Comparison of ENCODE assay signal across 23 mouse cellular contexts in the genomic region with DNA sequence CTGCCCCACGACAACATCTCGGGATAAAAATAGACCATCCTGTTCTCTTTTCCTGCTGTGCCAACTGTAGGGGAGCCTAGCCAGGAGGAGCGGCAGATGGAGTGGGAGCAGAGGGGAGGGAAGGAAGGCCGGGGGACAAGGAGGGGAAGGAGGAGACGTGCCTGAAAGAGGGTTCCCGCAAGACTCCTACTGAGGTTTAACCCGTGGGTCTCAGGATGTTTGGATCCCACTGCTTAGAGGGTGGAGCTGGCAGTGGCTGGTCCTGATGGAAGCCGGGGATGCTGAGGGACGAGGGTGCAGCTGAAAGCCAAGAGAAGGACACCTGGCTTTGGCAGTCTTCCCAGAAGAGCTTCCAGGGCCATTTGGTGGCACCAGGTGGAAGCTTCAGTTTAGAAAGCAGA. TPM values are rescaled to one million over a fixed set of nuclear protein-coding genes. Genes with fewer than 3 reads are reported as not detected.
DNase-seq lines count a peak whose midpoint lies in the region; ATAC-seq and TF ChIP-seq lines count a peak whose summit lies in the region.
"Had no signal": no experiment of that assay in that cellular context is flagged by ENCODE, and none has a peak within 500 bp of the region (broad histone marks: within the 10 kb centered on the region; RNA-seq: fewer than 3 reads in every experiment).

No protein-coding gene starts in this region.

- H3K9ac ChIP-seq in forebrain, embryonic 13.5 days, result peak overlapping the region; percentile 12; the same call in 1 of the 2 replicates
- H3K9ac ChIP-seq in midbrain, postnatal 0 days (replicated peaks; ENCODE audit: low read length, poor library complexity, severe bottlenecking), result 0 out of 2 replicates have a peak overlapping the region, but pooled peaks have one; percentile 20
- H3K9ac ChIP-seq in midbrain, embryonic 15.5 days, result no peak overlapping the region; the same call in 1 of the 2 replicates
- 0 out of 2 replicates have a peak overlapping the region, but pooled peaks have one; percentile 1 for H3K9ac ChIP-seq in forebrain, embryonic 15.5 days (replicated peaks)
- H3K9ac ChIP-seq: embryonic facial prominence, embryonic 12.5 days; lung, embryonic 14.5 days had no signal

- no peak overlapping the region for H3K4me3 ChIP-seq in forebrain, embryonic 13.5 days
- H3K4me3 ChIP-seq in forebrain, embryonic 10.5 days, result no peak overlapping the region
- H3K4me3 ChIP-seq in midbrain, postnatal 0 days (ENCODE audit: low read depth, low read length), result no peak overlapping the region
- no peak overlapping the region for H3K4me3 ChIP-seq in midbrain, embryonic 15.5 days
- H3K4me3 ChIP-seq in cerebellum, adult 2 months (replicated peaks; ENCODE audit: insufficient read depth, low read depth, low read length), result peak overlapping the region; percentile 41
- H3K4me3 ChIP-seq in forebrain, embryonic 15.5 days, result no peak overlapping the region
- H3K4me3 ChIP-seq: embryonic facial prominence, embryonic 12.5 days had no signal

- 15% methylated on average over 9 of the region's 9 CpGs for WGBS in forebrain, embryonic 13.5 days
- 31% methylated on average over 9 of the region's 9 CpGs for WGBS in forebrain, embryonic 10.5 days
- WGBS in midbrain, postnatal 0 days, result 22% methylated on average over 9 of the region's 9 CpGs
- WGBS in midbrain, embryonic 15.5 days, result 30% methylated on average over 8 of the region's 9 CpGs
- WGBS in cerebellum, adult 2 months, result 3% methylated on average over 9 of the region's 9 CpGs
- 15% methylated on average over 9 of the region's 9 CpGs for WGBS in forebrain, embryonic 15.5 days

- H3K9me3 ChIP-seq in forebrain, embryonic 13.5 days (replicated peaks), result no peaks in the 10 kb centered on the region
- H3K9me3 ChIP-seq in forebrain, embryonic 10.5 days, result no peaks in the 10 kb centered on the region
- H3K9me3 ChIP-seq in midbrain, postnatal 0 days (ENCODE audit: low read length), result no peaks in the 10 kb centered on the region
- H3K9me3 ChIP-seq in midbrain, embryonic 15.5 days, result no peaks in the 10 kb centered on the region
- no peaks in the 10 kb centered on the region for H3K9me3 ChIP-seq in forebrain, embryonic 15.5 days
- H3K9me3 ChIP-seq: embryonic facial prominence, embryonic 12.5 days had no signal

- no peak for DNase-seq in forebrain, embryonic 10.5 days (ENCODE audit: extremely low spot score, low spot score)
- DNase-seq in midbrain, postnatal 0 days (ENCODE audit: low spot score), result peak; percentile 67
- DNase-seq in cerebellum, adult 2 months, result peak; percentile 94 to 95
- no peak for DNase-seq in spleen, postnatal 14 days (ENCODE audit: low spot score in 2 of 2)
- DNase-seq: adrenal gland, postnatal 25 days; gastrocnemius, postnatal 14 days; lung, embryonic 14.5 days had no signal

- H3K4me2 ChIP-seq in forebrain, embryonic 13.5 days, result peak overlapping the region; percentile 22
- no peak overlapping the region for H3K4me2 ChIP-seq in midbrain, postnatal 0 days (ENCODE audit: low read depth, low read length, poor library complexity, severe bottlenecking)
- no peak overlapping the region for H3K4me2 ChIP-seq in midbrain, embryonic 15.5 days
- H3K4me2 ChIP-seq in forebrain, embryonic 15.5 days (replicated peaks), result 0 out of 2 replicates have a peak overlapping the region, but pooled peaks have one; percentile 18
- H3K4me2 ChIP-seq: embryonic facial prominence, embryonic 12.5 days; lung, embryonic 14.5 days had no signal

- H3K36me3 ChIP-seq in forebrain, embryonic 13.5 days (ENCODE audit: poor library complexity, severe bottlenecking), result no peaks in the 10 kb centered on the region
- H3K36me3 ChIP-seq in forebrain, embryonic 10.5 days (replicated peaks), result no peaks in the 10 kb centered on the region
- H3K36me3 ChIP-seq in midbrain, postnatal 0 days (ENCODE audit: insufficient read depth, low read length), result no peaks in the 10 kb centered on the region
- H3K36me3 ChIP-seq in midbrain, embryonic 15.5 days (replicated peaks), result no peaks in the 10 kb centered on the region
- no peaks in the 10 kb centered on the region for H3K36me3 ChIP-seq in forebrain, embryonic 15.5 days
- H3K36me3 ChIP-seq: embryonic facial prominence, embryonic 12.5 days had no signal

- TF ChIP-seq POLR2A in cerebellum, adult 2 months (IDR thresholded peaks at IDR 0.05; ENCODE audit: borderline replicate concordance, insufficient read depth, low read length), result 0 out of 2 replicates have a peak, but pooled peaks have one; percentile 6

- H3K27ac ChIP-seq in forebrain, embryonic 13.5 days, result 0 out of 2 replicates have a peak overlapping the region, but pooled peaks have one; percentile 7
- no peak overlapping the region for H3K27ac ChIP-seq in forebrain, embryonic 10.5 days
- no peak overlapping the region for H3K27ac ChIP-seq in midbrain, postnatal 0 days (ENCODE audit: low read depth, low read length)
- H3K27ac ChIP-seq in midbrain, embryonic 15.5 days, result no peak overlapping the region
- peak overlapping the region; percentile 96 for H3K27ac ChIP-seq in cerebellum, adult 2 months (ENCODE audit: insufficient read depth, low read length)
- peak overlapping the region; percentile 73 for H3K27ac ChIP-seq in forebrain, embryonic 15.5 days (replicated peaks)
- H3K27ac ChIP-seq: embryonic facial prominence, embryonic 12.5 days; stomach, postnatal 0 days had no signal

- TF ChIP-seq CTCF in midbrain, postnatal 0 days (IDR thresholded peaks at IDR 0.05), result no peak
- no peak for TF ChIP-seq CTCF in cerebellum, adult 2 months (IDR thresholded peaks at IDR 0.05; ENCODE audit: borderline replicate concordance, insufficient read depth, low read depth, low read length)

- peaks cover 60% of the 10 kb centered on the region for H3K4me1 ChIP-seq in forebrain, embryonic 13.5 days
- H3K4me1 ChIP-seq in forebrain, embryonic 10.5 days, result peaks cover 47% of the 10 kb centered on the region
- H3K4me1 ChIP-seq in midbrain, postnatal 0 days (ENCODE audit: insufficient read depth, low read length), result no peaks in the 10 kb centered on the region; the same call in 1 of the 2 replicates
- peaks cover 44% of the 10 kb centered on the region for H3K4me1 ChIP-seq in midbrain, embryonic 15.5 days
- H3K4me1 ChIP-seq in cerebellum, adult 2 months (ENCODE audit: control insufficient read depth, insufficient read depth, low read length), result peaks cover 36% of the 10 kb centered on the region
- H3K4me1 ChIP-seq in forebrain, embryonic 15.5 days, result peaks cover 75% of the 10 kb centered on the region

- no peak; the same call in 1 of the 2 replicates for ATAC-seq in forebrain, embryonic 13.5 days
- no peak for ATAC-seq in midbrain, postnatal 0 days (ENCODE audit: low FRiP score)
- no peak for ATAC-seq in midbrain, embryonic 15.5 days (replicated peaks)
- ATAC-seq in forebrain, embryonic 15.5 days (replicated peaks), result no peak
- no peak for ATAC-seq in megakaryocyte-erythroid progenitor cell, adult 5-6 weeks (replicated peaks; ENCODE audit: low FRiP score, low TSS enrichment, poor library complexity, severe bottlenecking)
- ATAC-seq: inflammation-experienced regulatory T-cells, adult 6 months; midbrain, embryonic 16.5 days had no signal

- H3K27me3 ChIP-seq in forebrain, embryonic 13.5 days, result peaks cover 40% of the 10 kb centered on the region
- H3K27me3 ChIP-seq in forebrain, embryonic 10.5 days (ENCODE audit: poor library complexity, severe bottlenecking), result peaks cover 95% of the 10 kb centered on the region
- peaks cover 7% of the 10 kb centered on the region; the same call in 1 of the 2 replicates for H3K27me3 ChIP-seq in midbrain, postnatal 0 days (ENCODE audit: insufficient read depth, low read length)
- peaks cover 9% of the 10 kb centered on the region; the same call in 1 of the 2 replicates for H3K27me3 ChIP-seq in midbrain, embryonic 15.5 days (replicated peaks)
- no peaks in the 10 kb centered on the region for H3K27me3 ChIP-seq in cerebellum, adult 2 months (ENCODE audit: control insufficient read depth, insufficient read depth, low read length)
- no peaks in the 10 kb centered on the region; the same call in 1 of the 2 replicates for H3K27me3 ChIP-seq in forebrain, embryonic 15.5 days

RNA-seq across cellular contexts. Expression of gene 1700025C18Rik, which starts 17.2 kb away (rescaled TPM):
- polyA plus RNA-seq in forebrain, embryonic 13.5 days (2015; fragmentation: Nextera tagmentation; extraction: Ambion mirVana), result not detected in 2 replicates
- polyA plus RNA-seq in forebrain, embryonic 10.5 days (2016; fragmentation: Nextera tagmentation; extraction: Ambion mirVana), result not detected in 2 replicates
- total RNA-seq in midbrain, postnatal 0 days (2014; rRNA removed), result not detected in 2 replicates
- not detected in 2 replicates for polyA plus RNA-seq in midbrain, postnatal 0 days (2015; fragmentation: Nextera tagmentation; extraction: Ambion mirVana)
- not detected in 2 replicates for polyA plus RNA-seq in midbrain, embryonic 15.5 days (2015; fragmentation: Nextera tagmentation; extraction: Ambion mirVana)
- not detected in 2 replicates for polyA plus RNA-seq in cerebellum, adult 2 months (2012; rRNA removed)
- not detected in 2 replicates for polyA plus RNA-seq in forebrain, embryonic 15.5 days (2015; fragmentation: Nextera tagmentation; extraction: Ambion mirVana)
- total RNA-seq in megakaryocyte-erythroid progenitor cell, adult 5-6 weeks (2014; fragmentation: Nextera tagmentation), result not detected in 2 replicates
- total RNA-seq in megakaryocyte-erythroid progenitor cell, adult 5-6 weeks (2017), result not detected in 2 replicates
- total RNA-seq: adrenal gland, postnatal 25 days; gastrocnemius, postnatal 14 days; heart, adult 8-10 months; heart, postnatal 25 days; left cerebral cortex, postnatal 10 days; liver, adult 2 months had no signal
- polyA plus RNA-seq: embryonic facial prominence, embryonic 12.5 days; inflammation-experienced regulatory T-cells, adult 6 months; kidney, embryonic 14.5 days; liver, adult 2 months; lung, embryonic 14.5 days; midbrain, embryonic 16.5 days; neural tube, embryonic 14.5 days; spleen, adult 2 months; stomach, postnatal 0 days; urinary bladder, adult 2 months had no signal

RNA-seq across cellular contexts. Expression of gene Cd40, which starts 18.0 kb away (rescaled TPM):
- 5.4 and 6.6 TPM in 2 replicates for polyA plus RNA-seq in forebrain, embryonic 13.5 days (2015; fragmentation: Nextera tagmentation; extraction: Ambion mirVana)
- polyA plus RNA-seq in forebrain, embryonic 10.5 days (2016; fragmentation: Nextera tagmentation; extraction: Ambion mirVana), result 4.4 and 5.6 TPM in 2 replicates
- total RNA-seq in midbrain, postnatal 0 days (2014; rRNA removed), result 5.2 and 5.9 TPM in 2 replicates
- 4.4 and 6.4 TPM in 2 replicates for polyA plus RNA-seq in midbrain, postnatal 0 days (2015; fragmentation: Nextera tagmentation; extraction: Ambion mirVana)
- polyA plus RNA-seq in midbrain, embryonic 15.5 days (2015; fragmentation: Nextera tagmentation; extraction: Ambion mirVana), result 5.5 and 6.3 TPM in 2 replicates
- 2.1 TPM in 2 replicates for polyA plus RNA-seq in cerebellum, adult 2 months (2012; rRNA removed)
- polyA plus RNA-seq in forebrain, embryonic 15.5 days (2015; fragmentation: Nextera tagmentation; extraction: Ambion mirVana), result 4.8 and 5.8 TPM in 2 replicates
- total RNA-seq in megakaryocyte-erythroid progenitor cell, adult 5-6 weeks (2014; fragmentation: Nextera tagmentation), result 0.67 TPM in 1 of 2 replicates, not detected in the other
- not detected in 2 replicates for total RNA-seq in megakaryocyte-erythroid progenitor cell, adult 5-6 weeks (2017)

RNA-seq across cellular contexts. Expression of gene Ncoa5, which starts 38.7 kb away (rescaled TPM):
- polyA plus RNA-seq in forebrain, embryonic 13.5 days (2015; fragmentation: Nextera tagmentation; extraction: Ambion mirVana), result 131 and 134 TPM in 2 replicates
- 101 and 103 TPM in 2 replicates for polyA plus RNA-seq in forebrain, embryonic 10.5 days (2016; fragmentation: Nextera tagmentation; extraction: Ambion mirVana)
- 74.5 and 79.2 TPM in 2 replicates for total RNA-seq in midbrain, postnatal 0 days (2014; rRNA removed)
- polyA plus RNA-seq in midbrain, postnatal 0 days (2015; fragmentation: Nextera tagmentation; extraction: Ambion mirVana), result 54.3 and 65.5 TPM in 2 replicates
- 123 and 126 TPM in 2 replicates for polyA plus RNA-seq in midbrain, embryonic 15.5 days (2015; fragmentation: Nextera tagmentation; extraction: Ambion mirVana)
- polyA plus RNA-seq in cerebellum, adult 2 months (2012; rRNA removed), result 54.9 and 56.7 TPM in 2 replicates
- 131 and 137 TPM in 2 replicates for polyA plus RNA-seq in forebrain, embryonic 15.5 days (2015; fragmentation: Nextera tagmentation; extraction: Ambion mirVana)
- 38.4 and 44.2 TPM in 2 replicates for total RNA-seq in megakaryocyte-erythroid progenitor cell, adult 5-6 weeks (2014; fragmentation: Nextera tagmentation)
- total RNA-seq in megakaryocyte-erythroid progenitor cell, adult 5-6 weeks (2017), result 41.2 and 42.4 TPM in 2 replicates

Comparison
In these comparisons a context has a peak if more than half of its experiments do, and no peak if none do; other contexts are left out.
1. H3K27ac ChIP-seq: peak in forebrain, embryonic 13.5 days (single experiment), cerebellum, adult 2 months (single experiment) and forebrain, embryonic 15.5 days (single experiment); none in forebrain, embryonic 10.5 days (single experiment), midbrain, postnatal 0 days (single experiment) and midbrain, embryonic 15.5 days (single experiment).
2. H3K4me2 ChIP-seq: peak in forebrain, embryonic 13.5 days (single experiment) and forebrain, embryonic 15.5 days (single experiment); none in midbrain, postnatal 0 days (single experiment) and midbrain, embryonic 15.5 days (single experiment).
3. DNase-seq: peak in midbrain, postnatal 0 days (single experiment) and cerebellum, adult 2 months (2 of 2); none in forebrain, embryonic 10.5 days (single experiment) and spleen, postnatal 14 days (0 of 2).